Mouse (Mus musculus): Measurements from ENCODE around the gene Phf3. TPM values are rescaled to one million over a fixed set of nuclear protein-coding genes. Genes with fewer than 3 reads are reported as not detected.

Gene Phf3
- total and polyA plus RNA-seq, 2 experiments from 2014 or later, result 31.6 to 40.9 TPM

- Histone ChIP-seq H3K9ac (replicated peaks; ENCODE audit: low read length) (no peak overlapping the region), H3K4me2 (ENCODE audit: low read depth, low read length) (no peak overlapping the region), H3K27me3 (ENCODE audit: insufficient read depth, low read length) (no peaks in the 10 kb centered on the region), H3K27ac (no peak overlapping the region), H3K4me3 (ENCODE audit: low read length) (no peak overlapping the region), H3K36me3 (ENCODE audit: insufficient read depth, low read length) (0 out of 2 replicates have a peak, but pooled peaks cover 4% of the 10 kb centered on the region), H3K4me1 (ENCODE audit: insufficient read depth, low read length) (no peaks in the 10 kb centered on the region), H3K9me3 (ENCODE audit: low read length) (no peaks in the 10 kb centered on the region)
- TF ChIP-seq CTCF (IDR thresholded peaks at IDR 0.05; ENCODE audit: low read depth), result no peak
- DNase-seq (ENCODE audit: low spot score), result no peak
- WGBS, result 62% methylated on average over 3 of the region's 3 CpGs
- no peak for ATAC-seq
Measured at GRCm38 (mm10) chr1:30839662-30840061, 34.1 kb downstream of the Phf3 start.

- Histone ChIP-seq H3K4me3 (ENCODE audit: low read length) (no peak overlapping the region), H3K9ac (replicated peaks; ENCODE audit: low read length) (no peak overlapping the region), H3K27me3 (ENCODE audit: insufficient read depth, low read length) (no peaks in the 10 kb centered on the region), H3K36me3 (ENCODE audit: insufficient read depth, low read length) (peaks cover 13% of the 10 kb centered on the region), H3K4me2 (ENCODE audit: low read depth, low read length) (no peak overlapping the region), H3K4me1 (ENCODE audit: insufficient read depth, low read length) (no peaks in the 10 kb centered on the region), H3K27ac (no peak overlapping the region), H3K9me3 (ENCODE audit: low read length) (no peaks in the 10 kb centered on the region)
- DNase-seq (ENCODE audit: low spot score) (no peak), ATAC-seq (no peak)
- TF ChIP-seq CTCF (IDR thresholded peaks at IDR 0.05; ENCODE audit: low read depth), result no peak
- WGBS, result 97% methylated on average over 6 of the region's 6 CpGs
Measured at GRCm38 (mm10) chr1:30835512-30835911, 38.2 kb downstream of the Phf3 start.

- Histone ChIP-seq H3K9ac (replicated peaks; ENCODE audit: low read length) (no peak overlapping the region), H3K9me3 (ENCODE audit: low read length) (no peaks in the 10 kb centered on the region), H3K36me3 (ENCODE audit: insufficient read depth, low read length) (peaks cover 21% of the 10 kb centered on the region), H3K4me1 (ENCODE audit: insufficient read depth, low read length) (no peaks in the 10 kb centered on the region), H3K27ac (no peak overlapping the region), H3K4me3 (ENCODE audit: low read length) (no peak overlapping the region), H3K4me2 (ENCODE audit: low read depth, low read length) (no peak overlapping the region), H3K27me3 (ENCODE audit: insufficient read depth, low read length) (no peaks in the 10 kb centered on the region)
- no peak for TF ChIP-seq CTCF (IDR thresholded peaks at IDR 0.05; ENCODE audit: low read depth)
- no peak for DNase-seq (ENCODE audit: low spot score)
- ATAC-seq, result no peak
- 92% methylated on average over 4 of the region's 4 CpGs for WGBS
Measured at GRCm38 (mm10) chr1:30832778-30833177, 40.9 kb downstream of the Phf3 start.

- Histone ChIP-seq H3K4me1 (ENCODE audit: insufficient read depth, low read length) (no peaks in the 10 kb centered on the region), H3K9me3 (ENCODE audit: low read length) (no peaks in the 10 kb centered on the region), H3K4me3 (ENCODE audit: low read length) (no peak overlapping the region), H3K27me3 (ENCODE audit: insufficient read depth, low read length) (no peaks in the 10 kb centered on the region), H3K9ac (replicated peaks; ENCODE audit: low read length) (no peak overlapping the region), H3K4me2 (ENCODE audit: low read depth, low read length) (no peak overlapping the region), H3K36me3 (ENCODE audit: insufficient read depth, low read length) (peaks cover 24% of the 10 kb centered on the region), H3K27ac (no peak overlapping the region)
- DNase-seq (ENCODE audit: low spot score) (no peak), ATAC-seq (no peak)
- TF ChIP-seq CTCF (IDR thresholded peaks at IDR 0.05; ENCODE audit: low read depth), result no peak
- 84% methylated on average over 6 of the region's 6 CpGs for WGBS
Measured at GRCm38 (mm10) chr1:30819414-30819813, 54.3 kb downstream of the Phf3 start.

GRCm38 (mm10) chr1:30815609-30816008 is 58.1 kb downstream of the Phf3 start:
- Histone ChIP-seq H3K9me3 (ENCODE audit: low read length) (no peaks in the 10 kb centered on the region), H3K27me3 (ENCODE audit: insufficient read depth, low read length) (no peaks in the 10 kb centered on the region), H3K27ac (no peak overlapping the region), H3K4me1 (ENCODE audit: insufficient read depth, low read length) (no peaks in the 10 kb centered on the region), H3K4me3 (ENCODE audit: low read length) (no peak overlapping the region), H3K36me3 (ENCODE audit: insufficient read depth, low read length) (peaks cover 50% of the 10 kb centered on the region), H3K9ac (replicated peaks; ENCODE audit: low read length) (no peak overlapping the region), H3K4me2 (ENCODE audit: low read depth, low read length) (no peak overlapping the region)
- WGBS, result 94% methylated on average over 1 of the region's 1 CpGs
- ATAC-seq (no peak), DNase-seq (ENCODE audit: low spot score) (no peak)
- TF ChIP-seq CTCF (IDR thresholded peaks at IDR 0.05; ENCODE audit: low read depth), result no peak

- 90% methylated on average over 2 of the region's 2 CpGs for WGBS
- Histone ChIP-seq H3K36me3 (ENCODE audit: insufficient read depth, low read length) (peaks cover 53% of the 10 kb centered on the region), H3K9me3 (ENCODE audit: low read length) (no peaks in the 10 kb centered on the region), H3K4me1 (ENCODE audit: insufficient read depth, low read length) (no peaks in the 10 kb centered on the region), H3K27me3 (ENCODE audit: insufficient read depth, low read length) (no peaks in the 10 kb centered on the region), H3K4me3 (ENCODE audit: low read length) (no peak overlapping the region), H3K9ac (replicated peaks; ENCODE audit: low read length) (no peak overlapping the region), H3K27ac (no peak overlapping the region), H3K4me2 (ENCODE audit: low read depth, low read length) (no peak overlapping the region)
- ATAC-seq (no peak), DNase-seq (ENCODE audit: low spot score) (no peak)
- TF ChIP-seq CTCF (IDR thresholded peaks at IDR 0.05; ENCODE audit: low read depth), result no peak
Measured at GRCm38 (mm10) chr1:30814987-30815386, 58.7 kb downstream of the Phf3 start.

GRCm38 (mm10) chr1:30808101-30808699 is 65.5 kb downstream of the Phf3 start:
- WGBS, result 89% methylated on average over 10 of the region's 10 CpGs
- no peak overlapping the region for H3K4me3 ChIP-seq (ENCODE audit: low read length)
- no peaks in the 10 kb centered on the region for H3K4me1 ChIP-seq (ENCODE audit: insufficient read depth, low read length)
- DNase-seq (ENCODE audit: low spot score) (no peak), ATAC-seq (no peak)
- H3K27me3 ChIP-seq (ENCODE audit: insufficient read depth, low read length), result no peaks in the 10 kb centered on the region
- no peak overlapping the region for H3K9ac ChIP-seq (replicated peaks; ENCODE audit: low read length)
- H3K9me3 ChIP-seq (ENCODE audit: low read length), result no peaks in the 10 kb centered on the region
- no peak overlapping the region for H3K27ac ChIP-seq
- peaks cover 64% of the 10 kb centered on the region for H3K36me3 ChIP-seq (ENCODE audit: insufficient read depth, low read length)
- no peak overlapping the region for H3K4me2 ChIP-seq (ENCODE audit: low read depth, low read length)
- no peak for TF ChIP-seq CTCF (IDR thresholded peaks at IDR 0.05; ENCODE audit: low read depth)

Data from hindbrain, postnatal 0 days (tissue).